Comparison of ENCODE assay signal across 8 mouse cellular contexts in genomic region chr7:119861335-119862091, GRCm38 (mm10). TPM values are rescaled to one million over a fixed set of nuclear protein-coding genes. Genes with fewer than 3 reads are reported as not detected.
A peak's percentile ranks its signal among the peaks of the same experiment; 100 is the strongest.
DNase-seq lines count a peak whose midpoint lies in the region; ATAC-seq and TF ChIP-seq lines count a peak whose summit lies in the region.

No protein-coding gene starts in this region.

- TF ChIP-seq CTCF in heart, adult 2 months (IDR thresholded peaks at IDR 0.05): 0 out of 2 replicates have a peak, but pooled peaks have one; percentile 14

- H3K9ac ChIP-seq in heart, adult 2 months (ENCODE audit: low read depth, low read length): peak overlapping the region; percentile 19; the same call in 1 of the 2 replicates
- no peak overlapping the region for H3K9ac ChIP-seq in liver, embryonic 11.5 days (ENCODE audit: low read depth, low read length)

- no peak for TF ChIP-seq POLR2A in heart, adult 2 months (IDR thresholded peaks at IDR 0.05; ENCODE audit: insufficient read depth, low read depth, low read length)

- 0 out of 2 replicates have a peak overlapping the region, but pooled peaks have one; percentile 5 for H3K4me2 ChIP-seq in liver, embryonic 11.5 days

- DNase-seq in 416B (ENCODE audit: low read depth): peak; percentile 87
- peak; percentile 55 to 75 for DNase-seq in adrenal gland, adult (ENCODE audit: inconsistent age in 2 of 2, low spot score in 1 of 2)
- DNase-seq in embryo, embryonic 9.5 days (ENCODE audit: extremely low spot score): peak; percentile 76
- peak; percentile 52 to 63 for DNase-seq in heart, adult 2 months
- DNase-seq in kidney, adult 8-10 months: peak; percentile 53 to 55
- DNase-seq in liver, embryonic 11.5 days (ENCODE audit: low spot score): peak; percentile 37
- peak; percentile 59 for DNase-seq in neural tube, embryonic 10.5 days (ENCODE audit: extremely low spot score, low spot score)
- peak; percentile 68 for DNase-seq in thymus, postnatal 14 days

- intact Hi-C loops in heart, adult 2 months (cut with DNase I): no loop called here

- H3K79me2 ChIP-seq in heart, adult 2 months (replicated peaks; ENCODE audit: control insufficient read depth, insufficient read depth, low read length): no peaks in the 10 kb centered on the region

- H3K4me1 ChIP-seq in heart, adult 2 months (ENCODE audit: control insufficient read depth, insufficient read depth, low read length): peaks cover 7% of the 10 kb centered on the region
- H3K4me1 ChIP-seq in liver, embryonic 11.5 days (replicated peaks; ENCODE audit: control insufficient read depth, insufficient read depth, low read length): peaks cover 20% of the 10 kb centered on the region

- TF ChIP-seq EP300 in heart, adult 2 months (IDR thresholded peaks at IDR 0.05; ENCODE audit: insufficient read depth, low read depth, low read length): no peak

- no peak overlapping the region for H3K4me3 ChIP-seq in heart, adult 2 months
- H3K4me3 ChIP-seq in liver, embryonic 11.5 days (ENCODE audit: low read depth, low read length): no peak overlapping the region

- H3K27ac ChIP-seq in heart, adult 2 months: peak overlapping the region; percentile 69
- 0 out of 2 replicates have a peak overlapping the region, but pooled peaks have one; percentile 11 for H3K27ac ChIP-seq in liver, embryonic 11.5 days (ENCODE audit: low read depth, low read length)

- 36% methylated on average over 6 of the region's 6 CpGs for WGBS in heart, adult 2 months
- WGBS in liver, embryonic 11.5 days: 48% methylated on average over 6 of the region's 6 CpGs

- peak; percentile 55 for ATAC-seq in liver, embryonic 11.5 days (replicated peaks; ENCODE audit: low FRiP score)

- H3K9me3 ChIP-seq in liver, embryonic 11.5 days (ENCODE audit: control insufficient read depth, low read length): no peaks in the 10 kb centered on the region

- peaks cover 15% of the 10 kb centered on the region for H3K36me3 ChIP-seq in heart, adult 2 months (ENCODE audit: control insufficient read depth, insufficient read depth, low read length)
- peaks cover 2% of the 10 kb centered on the region for H3K36me3 ChIP-seq in liver, embryonic 11.5 days (ENCODE audit: control insufficient read depth, insufficient read depth, low read length)

- no peaks in the 10 kb centered on the region for H3K27me3 ChIP-seq in heart, adult 2 months (ENCODE audit: control insufficient read depth, insufficient read depth, low read length)
- no peaks in the 10 kb centered on the region for H3K27me3 ChIP-seq in liver, embryonic 11.5 days (replicated peaks; ENCODE audit: control insufficient read depth, insufficient read depth, low read length)

RNA-seq across cellular contexts. Expression of gene Lyrm1, which starts 34.1 kb away (rescaled TPM):
- 1 to 10 TPM; 9.1 to 9.6 TPM for total RNA-seq in heart, adult 2 months (2021)
- polyA plus RNA-seq in heart, adult 2 months (2012; rRNA removed): 5.9 and 8.6 TPM in 2 replicates
- polyA plus RNA-seq in liver, embryonic 11.5 days (2014; fragmentation: Nextera tagmentation; extraction: Ambion mirVana): 4.6 and 6.5 TPM in 2 replicates

RNA-seq across cellular contexts. Expression of gene Dcun1d3, which starts 34.6 kb away (rescaled TPM):
- total RNA-seq in heart, adult 2 months (2021): 10 to 100 TPM; 12.6 to 14.6 TPM
- polyA plus RNA-seq in heart, adult 2 months (2012; rRNA removed): 3.7 and 6.5 TPM in 2 replicates
- polyA plus RNA-seq in liver, embryonic 11.5 days (2014; fragmentation: Nextera tagmentation; extraction: Ambion mirVana): 3.1 and 3.4 TPM in 2 replicates

Comparison
In these comparisons a context has a peak if more than half of its experiments do, and no peak if none do; other contexts are left out.
1. DNase-seq: peak in every context shown above with its lines; median percentile 87 in 416B; 76 in embryo, embryonic 9.5 days; 68 in thymus, postnatal 14 days; 65 in adrenal gland, adult; 59 in neural tube, embryonic 10.5 days; 58 in heart, adult 2 months; 54 in kidney, adult 8-10 months; 37 in liver, embryonic 11.5 days.